Mouse (Mus musculus) limb, embryonic 12.5 days (tissue): ENCODE measurements around the gene Tcap. TPM values are rescaled to one million over a fixed set of nuclear protein-coding genes. Genes with fewer than 3 reads are reported as not detected.

Experiments used
- ATAC-seq: fragments of 200-750 bp; cut with Nextera tagmentation; 2 replicates; pipeline ENCODE4 v1.8.0; 2017; ENCODE audit warnings: low read depth, moderate TSS enrichment; ENCODE audit not compliant: insufficient number of reproducible peaks, insufficient read depth, low FRiP score, low TSS enrichment
- H3K27ac ChIP-seq: fragments of 300-500 bp; sonication (generic); 2 replicates; pipeline ENCODE4 v1.5.1; 2016; ENCODE audit warnings: mild to moderate bottlenecking, moderate library complexity
- H3K27me3 ChIP-seq: fragments of 300-500 bp; sonication (generic); 2 replicates; pipeline ENCODE4 v1.6.1; 2016; ENCODE audit warnings: mild to moderate bottlenecking, moderate library complexity
- H3K36me3 ChIP-seq: fragments of 300-500 bp; sonication (generic); 2 replicates; pipeline ENCODE4 v1.6.1; 2016; ENCODE audit warnings: mild to moderate bottlenecking, moderate library complexity
- H3K4me1 ChIP-seq: fragments of 300-500 bp; sonication (generic); replicated peaks from 2 replicates; pipeline ENCODE4 v1.6.1; 2016
- H3K4me2 ChIP-seq: fragments of 300-500 bp; sonication (generic); 2 replicates; pipeline ENCODE4 v1.6.1; 2016; ENCODE audit warnings: mild to moderate bottlenecking, moderate library complexity
- H3K4me3 ChIP-seq: fragments of 300-500 bp; sonication (generic); replicated peaks from 2 replicates; pipeline ENCODE4 v1.5.1; 2016; ENCODE audit warnings: mild to moderate bottlenecking
- H3K9ac ChIP-seq: fragments of 300-500 bp; sonication (generic); replicated peaks from 2 replicates; pipeline ENCODE4 v1.6.1; 2016; ENCODE audit warnings: mild to moderate bottlenecking, moderate library complexity
- H3K9me3 ChIP-seq: fragments of 300-500 bp; sonication (generic); 2 replicates; pipeline ENCODE4 v1.6.1; 2016; ENCODE audit warnings: mild to moderate bottlenecking, moderate library complexity
- WGBS: fragments of 180-500 bp; shearing (Covaris S2); methylation state at CpG from one replicate; pipeline ENCODE4 v1.1.7; 2016; 5-methylcytosine and 5-hydroxymethylcytosine counted together
- polyA plus RNA-seq: library from polyadenylated mRNA; unstranded; fragments of >200 nt; fragmentation: Nextera tagmentation; extraction: Ambion mirVana; gene quantifications from 2 replicates; pipeline ENCODE4 v1.2.1, GENCODE M21; 2016

Tcap gene
- polyA plus RNA-seq, 1 experiment from 2014 or later = 4.7 TPM

- H3K4me3 ChIP-seq = peak overlapping the region; percentile 74
- H3K4me1 ChIP-seq = peaks cover 42% of the 10 kb centered on the region
- H3K4me2 ChIP-seq = peak overlapping the region; percentile 81
- ATAC-seq = no peak
- peak overlapping the region; percentile 74 for H3K9ac ChIP-seq
- H3K27me3 ChIP-seq = peaks cover 24% of the 10 kb centered on the region
- no peaks in the 10 kb centered on the region for H3K36me3 ChIP-seq
- H3K9me3 ChIP-seq = no peaks in the 10 kb centered on the region
- H3K27ac ChIP-seq = peak overlapping the region; percentile 89
- 8% methylated on average over 13 of the region's 13 CpGs for WGBS
These were observed 26.0 kb upstream of the Tcap start for GRCm38 (mm10) chr11:98357396-98358160.

GRCm38 (mm10) chr11:98358161-98359083 is 25.2 kb upstream of the Tcap start, which contains the start of gene Stard3:
TSS of gene Stard3 (plus strand) at chr11:98358368.
- Histone ChIP-seq H3K36me3 (no peaks in the 10 kb centered on the region), H3K4me2 (peak within 1 kb of the TSS; percentile 81), H3K27me3 (peaks cover 15% of the 10 kb centered on the region), H3K4me3 (peak within 1 kb of the TSS; percentile 74), H3K9me3 (no peaks in the 10 kb centered on the region), H3K4me1 (peaks cover 42% of the 10 kb centered on the region), H3K9ac (peak within 1 kb of the TSS; percentile 74), H3K27ac (peak within 1 kb of the TSS; percentile 89)
- under 1% methylated on average over 60 of the region's 60 CpGs for WGBS
- ATAC-seq = peak; percentile 79

- Histone ChIP-seq H3K36me3 (peaks cover 5% of the 10 kb centered on the region; the same call in 1 of the 2 replicates), H3K4me3 (no peak overlapping the region), H3K4me2 (no peak overlapping the region), H3K9ac (no peak overlapping the region), H3K27ac (no peak overlapping the region), H3K27me3 (no peaks in the 10 kb centered on the region), H3K4me1 (peaks cover 25% of the 10 kb centered on the region), H3K9me3 (no peaks in the 10 kb centered on the region)
- WGBS = 79% methylated on average over 9 of the region's 9 CpGs
- no peak for ATAC-seq
These were observed 22.6 kb upstream of the Tcap start for GRCm38 (mm10) chr11:98360866-98361521.

GRCm38 (mm10) chr11:98363817-98364216 is 19.8 kb upstream of the Tcap start:
- ATAC-seq = no peak
- Histone ChIP-seq H3K4me2 (no peak overlapping the region), H3K36me3 (peaks cover 5% of the 10 kb centered on the region; the same call in 1 of the 2 replicates), H3K9me3 (no peaks in the 10 kb centered on the region), H3K4me1 (peaks cover 14% of the 10 kb centered on the region), H3K27ac (no peak overlapping the region), H3K27me3 (no peaks in the 10 kb centered on the region), H3K4me3 (no peak overlapping the region), H3K9ac (no peak overlapping the region)
- WGBS = 84% methylated on average over 5 of the region's 5 CpGs

GRCm38 (mm10) chr11:98364410-98364809 is 19.2 kb upstream of the Tcap start:
- Histone ChIP-seq H3K36me3 (peaks cover 5% of the 10 kb centered on the region; the same call in 1 of the 2 replicates), H3K9ac (no peak overlapping the region), H3K4me2 (no peak overlapping the region), H3K4me3 (no peak overlapping the region), H3K4me1 (peaks cover 8% of the 10 kb centered on the region), H3K27me3 (no peaks in the 10 kb centered on the region), H3K9me3 (no peaks in the 10 kb centered on the region), H3K27ac (no peak overlapping the region)
- WGBS = 91% methylated on average over 5 of the region's 5 CpGs
- ATAC-seq = no peak

GRCm38 (mm10) chr11:98366290-98366689 is 17.3 kb upstream of the Tcap start:
- no peak for ATAC-seq

GRCm38 (mm10) chr11:98367171-98367862 is 16.3 kb upstream of the Tcap start:
- H3K27ac ChIP-seq = no peak overlapping the region
- no peaks in the 10 kb centered on the region for H3K9me3 ChIP-seq
- 82% methylated on average over 10 of the region's 10 CpGs for WGBS
- no peak overlapping the region for H3K4me2 ChIP-seq
- H3K9ac ChIP-seq = no peak overlapping the region
- H3K4me1 ChIP-seq = peaks cover 6% of the 10 kb centered on the region; the same call in 1 of the 2 replicates
- ATAC-seq = no peak
- no peak overlapping the region for H3K4me3 ChIP-seq
- no peaks in the 10 kb centered on the region for H3K27me3 ChIP-seq
- peaks cover 5% of the 10 kb centered on the region; the same call in 1 of the 2 replicates for H3K36me3 ChIP-seq

More at GRCm38 (mm10) chr11:98366290-98366689, 17.3 kb upstream of the Tcap start:
- no peak overlapping the region for H3K4me2 ChIP-seq
- H3K9me3 ChIP-seq = no peaks in the 10 kb centered on the region
- 67% methylated on average over 10 of the region's 10 CpGs for WGBS
- peaks cover 5% of the 10 kb centered on the region; the same call in 1 of the 2 replicates for H3K36me3 ChIP-seq
- H3K4me3 ChIP-seq = no peak overlapping the region
- no peak overlapping the region for H3K27ac ChIP-seq
- H3K27me3 ChIP-seq = no peaks in the 10 kb centered on the region
- H3K4me1 ChIP-seq = no peaks in the 10 kb centered on the region
- no peak overlapping the region for H3K9ac ChIP-seq

GRCm38 (mm10) chr11:98367863-98368186 is 15.8 kb upstream of the Tcap start:
- no peak overlapping the region for H3K9ac ChIP-seq
- no peaks in the 10 kb centered on the region for H3K9me3 ChIP-seq
- H3K27me3 ChIP-seq = no peaks in the 10 kb centered on the region
- 88% methylated on average over 7 of the region's 7 CpGs for WGBS
- H3K36me3 ChIP-seq = peaks cover 8% of the 10 kb centered on the region; the same call in 1 of the 2 replicates
- no peak for ATAC-seq
- no peak overlapping the region for H3K4me3 ChIP-seq
- H3K27ac ChIP-seq = no peak overlapping the region
- H3K4me2 ChIP-seq = no peak overlapping the region
- peaks cover 6% of the 10 kb centered on the region; the same call in 1 of the 2 replicates for H3K4me1 ChIP-seq

GRCm38 (mm10) chr11:98369337-98369736 is 14.3 kb upstream of the Tcap start:
- no peaks in the 10 kb centered on the region for H3K9me3 ChIP-seq
- peaks cover 6% of the 10 kb centered on the region; the same call in 1 of the 2 replicates for H3K4me1 ChIP-seq
- H3K36me3 ChIP-seq = peaks cover 17% of the 10 kb centered on the region
- no peak overlapping the region for H3K4me2 ChIP-seq
- H3K4me3 ChIP-seq = no peak overlapping the region
- ATAC-seq = no peak
- no peak overlapping the region for H3K27ac ChIP-seq
- no peak overlapping the region for H3K9ac ChIP-seq
- WGBS = 75% methylated on average over 6 of the region's 6 CpGs
- H3K27me3 ChIP-seq = no peaks in the 10 kb centered on the region

- peaks cover 6% of the 10 kb centered on the region; the same call in 1 of the 2 replicates for H3K4me1 ChIP-seq
- H3K4me3 ChIP-seq = no peak overlapping the region
- no peak for ATAC-seq
- no peaks in the 10 kb centered on the region for H3K27me3 ChIP-seq
- H3K27ac ChIP-seq = no peak overlapping the region
- peaks cover 30% of the 10 kb centered on the region for H3K36me3 ChIP-seq
- no peaks in the 10 kb centered on the region for H3K9me3 ChIP-seq
- WGBS = 78% methylated on average over 2 of the region's 2 CpGs
- no peak overlapping the region for H3K9ac ChIP-seq
- H3K4me2 ChIP-seq = no peak overlapping the region
These were observed 13.0 kb upstream of the Tcap start for GRCm38 (mm10) chr11:98370588-98370987.
